Mouse (Mus musculus): ENCODE data around the gene Dcakd. TPM values are rescaled to one million over a fixed set of nuclear protein-coding genes. Genes with fewer than 3 reads are reported as not detected.

Dcakd gene
- total RNA-seq, 1 experiment from 2014 or later = 82.7 TPM

DNA sequence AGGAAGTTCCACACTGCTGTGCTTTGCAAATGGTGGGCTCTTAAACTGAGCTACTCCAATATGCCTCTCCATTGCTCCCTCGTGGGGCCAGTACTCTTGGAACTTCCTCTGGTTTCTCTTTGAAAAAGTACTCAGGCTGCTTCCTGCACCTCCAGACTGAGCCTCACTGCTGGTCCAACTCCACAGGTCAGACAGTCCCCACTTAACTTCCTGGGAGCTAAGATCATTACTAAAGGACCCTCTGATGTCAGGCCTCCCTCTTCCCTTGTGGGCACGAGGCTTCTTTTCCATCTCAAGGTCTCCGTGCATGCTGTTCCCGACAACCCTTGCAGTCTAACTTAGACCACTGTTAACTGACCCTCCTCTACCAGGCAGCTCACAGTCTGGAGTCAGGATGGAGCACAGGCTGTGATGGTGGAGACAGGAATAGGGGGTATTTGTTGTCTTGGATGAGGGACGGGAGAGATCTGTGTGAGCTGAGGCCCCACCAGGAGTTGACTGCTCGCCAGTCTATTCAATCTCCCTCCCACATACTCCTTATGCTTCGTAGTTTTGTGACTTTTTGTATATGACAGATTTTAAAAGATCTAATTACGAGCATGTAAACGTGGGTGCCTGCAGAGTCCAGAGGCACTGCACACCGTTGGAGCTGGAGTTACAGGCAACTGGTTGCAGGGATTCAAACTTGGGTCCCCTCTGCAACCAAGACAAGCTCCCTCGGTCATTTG is 22.7 kb downstream of the Dcakd start:
- DNase-seq = no peak

DNA sequence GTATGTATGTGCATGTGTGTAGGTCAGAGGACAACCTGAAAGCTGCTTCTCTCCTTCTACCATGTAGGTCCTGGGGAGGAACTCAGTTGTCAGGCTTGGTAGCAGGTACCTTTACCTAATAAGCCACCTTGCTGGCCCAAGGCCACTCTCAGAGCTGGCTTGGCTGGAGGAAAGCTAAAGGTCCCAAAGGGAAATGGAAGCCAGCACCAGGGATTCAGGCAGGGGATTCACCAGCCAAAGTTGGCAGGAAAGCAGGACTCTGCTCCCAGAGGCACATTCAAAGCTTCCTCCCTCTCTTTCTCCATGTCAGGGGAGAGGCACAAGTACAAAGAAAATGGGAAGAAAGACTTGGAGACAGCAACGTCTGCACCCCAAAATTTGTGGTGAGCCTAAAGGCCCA is 23.3 kb downstream of the Dcakd start:
- no peak for DNase-seq

DNA sequence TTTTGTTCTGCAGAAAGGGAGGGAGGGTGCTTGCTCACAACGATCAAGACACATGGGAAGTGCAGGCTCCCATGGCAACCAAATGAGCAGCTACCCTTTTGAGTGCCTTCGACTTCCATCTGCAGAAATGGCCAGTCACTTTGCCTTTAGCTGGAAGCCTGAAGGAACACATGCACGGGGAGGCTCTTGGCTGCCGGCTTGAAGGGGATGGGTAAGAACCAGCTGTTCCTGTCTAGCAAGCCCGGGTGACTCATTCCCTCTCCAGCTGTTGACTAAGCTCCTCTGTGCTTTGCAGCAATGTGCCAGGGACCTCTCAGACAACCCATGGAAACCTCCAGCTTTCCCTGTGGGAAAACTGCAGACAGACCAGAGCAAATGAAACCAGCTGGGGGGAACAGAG is 24.9 kb downstream of the Dcakd start:
- DNase-seq = peak; percentile 57

DNA sequence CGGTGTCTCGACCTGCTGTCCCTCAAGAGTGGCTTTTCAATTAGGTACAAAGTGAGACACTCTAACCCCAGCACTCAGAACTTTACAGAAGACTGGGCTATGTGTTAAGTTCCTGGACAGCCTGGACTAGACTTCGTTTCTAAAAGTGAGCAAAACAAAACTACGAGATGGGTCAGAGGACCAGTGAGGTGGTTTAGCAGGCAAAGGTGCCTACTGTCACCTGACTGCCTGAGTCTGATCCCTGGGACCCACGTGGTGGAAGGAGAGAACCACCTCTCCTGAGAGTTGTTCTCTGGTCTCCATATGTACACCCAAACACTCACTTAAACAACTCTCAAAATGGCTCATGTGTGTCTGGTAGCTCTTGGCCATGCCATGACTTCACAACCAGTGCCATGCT is 27.1 kb downstream of the Dcakd start:
- no peak for DNase-seq

DNA sequence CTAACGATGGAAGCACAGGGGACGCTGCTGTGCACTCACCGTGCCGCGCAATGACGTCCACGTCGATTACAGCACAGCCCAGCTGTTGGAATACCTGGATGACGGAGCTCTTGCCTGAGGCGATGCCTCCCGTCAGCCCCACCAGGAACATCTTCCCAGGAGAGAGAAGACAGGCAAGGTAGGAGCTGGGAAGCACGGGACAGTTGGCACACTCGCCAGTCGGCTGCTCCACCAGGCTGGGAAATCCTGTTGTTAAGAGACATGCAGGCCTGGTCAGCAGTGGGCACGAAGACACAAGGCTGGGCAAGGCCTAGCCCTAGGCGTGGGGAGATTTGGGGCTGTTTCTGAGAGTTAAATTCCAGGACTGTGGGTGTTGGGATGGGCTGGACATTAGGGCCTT is 28.0 kb downstream of the Dcakd start:
- no peak for DNase-seq

DNA sequence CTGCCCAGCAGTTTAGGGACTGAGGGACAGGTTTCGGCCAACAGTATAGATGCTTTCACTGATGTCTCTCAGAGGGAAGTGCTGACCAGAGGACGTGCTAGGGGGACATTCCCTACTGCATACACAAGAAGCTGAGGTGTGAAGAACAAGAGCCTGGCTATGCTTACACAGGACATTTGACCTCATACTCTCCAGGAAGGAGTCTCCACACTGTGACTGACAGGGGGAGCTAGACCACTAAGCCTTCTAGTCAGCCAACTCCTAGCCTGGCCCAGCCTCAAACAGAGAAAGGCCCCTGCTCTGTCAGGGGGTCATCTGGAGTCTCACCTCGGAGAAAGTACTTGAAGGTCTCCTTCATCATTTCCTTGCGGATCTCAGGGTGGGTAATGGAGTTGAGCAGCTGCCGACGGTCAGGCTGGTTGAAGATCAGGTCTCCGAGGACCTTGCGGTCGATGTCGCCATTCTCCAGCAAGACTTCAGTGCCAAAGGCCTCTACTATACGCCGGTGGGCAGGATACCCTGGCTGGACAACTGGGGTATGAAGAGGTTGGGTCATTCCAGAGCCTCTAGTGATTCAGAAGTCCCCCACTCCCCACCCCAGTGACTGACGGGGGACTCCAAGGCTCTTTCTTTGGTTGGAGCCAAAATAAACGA is 28.7 kb downstream of the Dcakd start:
- no peak for DNase-seq

DNA sequence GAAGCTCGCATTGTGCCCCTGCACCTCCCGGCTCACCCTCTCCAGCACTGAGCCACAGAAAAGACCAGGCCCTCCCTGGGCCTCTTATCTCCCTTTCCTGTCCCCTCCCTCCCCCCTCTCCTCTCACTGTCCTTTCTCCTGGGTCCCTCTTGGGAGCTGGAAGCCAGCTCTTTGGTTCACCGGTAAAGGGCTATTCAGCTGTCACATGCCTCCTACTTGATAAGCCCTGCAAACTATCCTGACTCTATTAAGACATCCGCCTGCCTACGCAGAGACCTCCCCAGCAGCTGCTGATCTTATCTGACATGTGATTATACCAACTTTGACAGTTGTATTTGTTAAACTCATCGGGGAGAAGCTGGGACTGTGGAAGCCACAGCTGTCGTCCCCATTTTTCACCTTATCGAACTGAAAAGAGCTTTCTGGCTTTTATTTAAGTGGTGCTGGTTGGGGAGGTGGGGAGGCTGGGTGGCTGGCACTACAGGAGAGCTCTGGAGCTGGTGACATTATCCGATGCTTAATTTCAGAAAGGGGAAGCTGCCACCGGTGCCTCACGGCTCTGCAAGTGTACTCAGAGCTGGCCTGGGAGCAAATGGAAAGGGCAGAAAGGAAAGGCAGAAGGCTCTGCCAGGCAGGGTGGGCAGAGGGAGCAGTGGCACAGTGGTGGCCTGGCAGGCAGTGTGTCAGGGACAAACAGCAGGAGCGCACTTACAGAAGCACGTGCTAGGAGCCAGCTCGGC is 29.4 kb downstream of the Dcakd start:
- DNase-seq = no peak

DNA sequence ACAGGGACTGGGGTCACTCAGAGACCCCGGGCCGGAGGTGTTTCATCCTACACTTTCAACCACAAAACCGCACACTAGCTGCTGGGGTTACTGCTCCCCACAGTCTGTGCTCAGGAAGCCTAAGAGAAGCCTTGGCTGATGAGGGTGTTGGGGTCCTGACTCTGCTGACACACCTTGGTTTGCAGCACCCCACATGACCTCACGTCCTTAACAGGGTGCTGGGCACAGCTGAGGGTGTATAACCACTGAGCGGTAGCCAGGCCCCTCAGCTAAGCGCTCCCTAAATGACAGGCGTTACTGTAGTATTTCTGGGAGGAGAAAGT is 29.9 kb downstream of the Dcakd start:
- no peak for DNase-seq

DNA sequence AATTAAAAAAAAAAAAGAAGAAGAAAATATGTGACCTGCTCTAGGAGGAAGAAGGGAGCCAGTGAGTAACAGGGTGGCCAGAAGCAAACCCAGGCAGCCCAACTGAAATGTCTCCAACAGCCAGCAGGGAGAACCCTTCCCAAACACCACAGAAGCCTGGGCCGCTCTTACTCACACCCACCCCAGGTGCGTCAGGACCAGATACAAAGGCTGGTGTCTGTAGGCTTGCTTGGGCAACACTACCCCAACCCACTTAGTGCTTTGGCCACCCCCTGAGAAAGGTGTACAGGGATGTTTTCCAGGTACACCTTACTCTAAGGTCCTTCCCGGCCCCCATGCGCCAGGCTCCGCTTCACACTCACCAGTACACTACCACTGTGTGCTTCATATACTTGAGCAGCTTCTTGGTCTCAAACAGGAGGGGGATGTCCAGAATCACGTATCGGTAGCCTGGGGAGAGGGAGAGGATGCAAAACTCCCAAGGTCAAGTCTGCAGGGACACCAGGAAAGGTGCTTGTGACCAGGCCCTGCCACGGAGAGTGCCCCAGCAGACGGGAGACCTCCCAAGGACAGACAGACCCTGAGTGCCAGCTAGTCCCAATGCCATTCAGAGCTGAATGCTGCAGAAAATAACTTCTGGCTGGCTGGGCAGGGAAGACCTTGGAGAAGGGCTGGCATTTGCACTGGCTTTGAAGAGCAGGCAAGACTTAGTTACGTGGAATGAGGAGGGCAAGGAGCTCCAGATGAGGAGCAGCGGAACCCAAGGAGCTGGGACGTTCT is 31.0 kb downstream of the Dcakd start:
- DNase-seq = peak; percentile 44

DNA sequence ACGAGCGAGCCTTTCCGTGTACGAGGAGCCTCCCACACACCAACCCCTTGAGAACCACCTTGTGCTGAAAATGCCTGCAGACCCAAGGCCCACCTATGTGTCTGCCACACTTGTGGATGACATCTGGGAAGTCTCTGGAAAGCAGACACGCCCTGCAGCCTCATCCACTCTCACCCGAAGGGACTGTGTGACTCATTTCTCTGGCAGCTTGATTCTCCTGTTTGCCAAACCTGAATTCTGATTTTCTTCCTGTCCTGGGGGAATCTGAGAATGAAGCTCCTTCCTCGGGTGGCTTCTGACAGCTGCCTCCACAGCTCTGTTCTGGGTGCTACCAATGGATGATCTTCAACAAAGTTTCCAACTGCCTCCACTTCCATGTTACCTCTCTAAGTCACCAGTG is 31.7 kb downstream of the Dcakd start:
- DNase-seq = no peak

DNA sequence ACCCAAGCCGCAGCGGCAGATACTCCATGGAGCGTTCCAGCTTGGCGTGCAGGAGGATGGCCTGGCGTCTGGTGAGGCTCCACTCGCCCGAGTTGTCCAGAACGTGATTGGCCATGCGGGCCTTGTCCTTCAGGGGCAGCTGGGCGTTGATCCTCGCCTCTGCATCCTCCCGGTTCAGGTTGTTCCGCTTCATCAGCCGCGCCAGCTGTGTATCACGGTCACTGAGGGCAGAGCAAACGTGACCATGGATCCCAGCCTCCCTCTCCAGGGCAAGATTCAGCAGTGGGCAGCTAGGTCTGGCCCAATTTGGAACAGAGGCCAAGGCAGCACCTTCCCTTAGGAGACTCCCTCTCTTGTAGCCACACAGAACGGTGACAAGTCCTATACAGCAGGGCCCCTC is 33.2 kb downstream of the Dcakd start:
- no peak for DNase-seq

DNA sequence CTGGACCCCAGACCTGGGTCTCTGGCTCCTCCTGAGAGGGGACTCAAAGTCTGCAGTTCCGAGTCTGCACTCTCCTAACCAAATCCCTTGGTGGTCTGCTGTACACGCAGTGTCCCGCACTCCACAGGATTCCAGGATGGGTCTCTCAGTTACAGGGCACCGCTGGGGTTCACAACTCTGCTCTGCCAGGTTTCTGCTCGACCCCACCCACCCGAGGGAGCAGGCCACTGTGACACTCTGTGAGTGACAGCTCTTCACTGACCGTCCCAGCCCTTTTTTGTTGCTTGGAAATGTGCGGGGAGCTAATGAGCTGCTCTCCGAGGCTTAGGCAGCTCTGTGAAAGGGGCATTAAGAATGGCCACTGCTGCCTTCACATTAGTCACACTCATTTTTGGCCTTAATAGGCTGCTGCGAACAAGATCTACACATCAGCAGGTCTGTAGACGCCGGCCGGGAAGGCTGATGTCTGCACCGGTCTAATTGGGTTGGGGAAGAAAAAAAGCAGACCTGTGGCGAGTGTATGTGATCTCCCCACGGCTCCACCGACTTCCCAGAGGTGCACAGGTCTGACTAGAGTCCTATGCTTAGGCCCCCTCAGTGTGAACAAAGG is 34.6 kb downstream of the Dcakd start:
- no peak for DNase-seq

DNA sequence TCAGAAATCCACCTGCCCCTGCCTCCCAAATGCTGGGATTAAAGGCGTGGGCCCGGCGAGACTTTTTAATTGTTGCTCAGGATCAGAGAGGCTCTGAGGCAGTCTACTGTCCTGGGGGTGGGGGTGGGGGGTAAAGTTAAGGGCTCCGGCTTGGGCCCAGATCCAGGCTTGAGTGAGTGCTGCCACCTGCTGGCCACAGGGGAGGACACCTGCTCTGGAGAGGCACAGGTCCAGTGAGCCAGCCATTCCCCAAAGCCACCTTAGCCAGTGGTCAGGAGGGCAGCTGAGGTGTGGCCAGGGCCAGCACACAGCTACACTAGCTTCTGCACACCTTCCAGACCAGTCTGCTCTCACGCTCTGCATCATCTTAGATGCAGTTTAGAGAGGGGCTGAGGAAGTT is 35.2 kb downstream of the Dcakd start:
- DNase-seq = peak; percentile 84

DNA sequence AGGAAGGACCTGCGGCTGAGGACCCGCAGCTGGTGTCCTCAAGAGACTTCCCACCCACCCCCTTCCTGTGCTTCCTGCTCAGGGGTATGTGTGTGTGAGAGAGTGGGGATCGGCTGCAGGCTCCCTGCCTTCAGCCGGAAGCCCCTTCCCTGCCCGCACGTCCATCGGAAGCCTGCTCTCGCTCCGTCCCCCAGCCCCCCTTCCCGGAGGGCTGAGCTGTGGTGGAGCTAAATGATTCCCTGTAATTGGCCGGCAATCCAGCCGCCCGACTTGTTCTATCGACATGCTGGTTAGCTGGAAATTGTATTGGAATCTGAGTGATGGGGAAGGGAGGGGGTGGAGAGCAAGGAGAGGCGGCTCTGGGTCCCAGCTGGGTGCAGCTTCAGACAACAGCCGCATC is 36.5 kb downstream of the Dcakd start:
- DNase-seq = no peak

DNA sequence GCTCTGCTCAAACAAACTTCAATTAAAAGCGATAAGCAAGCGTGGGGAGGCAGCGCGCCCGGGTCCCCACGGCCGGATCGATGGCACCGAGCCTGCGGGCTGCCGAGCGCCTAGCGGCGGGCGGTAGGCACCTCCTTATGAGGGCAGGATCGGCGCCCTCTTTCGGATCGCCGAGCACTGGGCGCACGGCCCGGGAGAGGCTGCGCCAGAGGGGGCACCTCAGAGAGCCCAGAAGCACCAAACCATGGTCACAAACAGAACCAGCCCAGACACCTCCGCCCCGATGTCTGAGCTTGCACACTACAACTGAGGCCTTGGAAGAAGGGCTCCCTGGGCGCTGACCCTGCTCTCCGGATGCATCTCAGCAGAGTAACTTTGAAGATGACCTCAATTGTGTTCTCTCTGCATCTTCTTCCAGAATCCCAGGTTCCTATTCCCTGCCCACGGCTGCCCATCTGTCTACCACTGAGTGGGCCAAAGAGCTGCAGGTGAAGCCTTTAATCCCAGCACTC is 37.9 kb downstream of the Dcakd start:
- peak; percentile 74 for DNase-seq

DNA sequence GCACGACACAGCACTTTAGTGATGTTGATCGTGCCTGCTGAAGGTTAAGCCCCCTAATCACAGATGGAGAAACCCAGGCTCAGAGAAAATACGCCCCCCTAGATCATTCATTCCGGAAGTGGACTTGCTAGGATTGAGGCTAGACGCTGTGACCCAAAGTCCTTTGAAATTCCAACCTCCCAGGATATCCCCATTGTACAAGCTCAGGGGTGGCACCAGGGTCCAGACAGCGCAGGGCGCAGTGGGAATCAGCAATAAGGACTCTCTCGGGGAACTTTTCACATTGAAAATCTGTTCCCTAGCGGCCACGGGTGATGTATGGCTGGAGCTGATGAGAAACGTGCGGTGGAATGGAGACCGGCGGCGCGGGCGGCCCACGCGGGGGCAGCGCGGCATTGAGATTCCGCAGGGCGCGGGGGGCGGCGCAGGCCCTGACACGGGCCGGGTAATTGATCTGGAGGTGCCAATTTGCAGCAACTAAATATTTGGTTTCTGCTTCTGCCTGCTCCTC is 38.4 kb downstream of the Dcakd start:
- no peak for DNase-seq

DNA sequence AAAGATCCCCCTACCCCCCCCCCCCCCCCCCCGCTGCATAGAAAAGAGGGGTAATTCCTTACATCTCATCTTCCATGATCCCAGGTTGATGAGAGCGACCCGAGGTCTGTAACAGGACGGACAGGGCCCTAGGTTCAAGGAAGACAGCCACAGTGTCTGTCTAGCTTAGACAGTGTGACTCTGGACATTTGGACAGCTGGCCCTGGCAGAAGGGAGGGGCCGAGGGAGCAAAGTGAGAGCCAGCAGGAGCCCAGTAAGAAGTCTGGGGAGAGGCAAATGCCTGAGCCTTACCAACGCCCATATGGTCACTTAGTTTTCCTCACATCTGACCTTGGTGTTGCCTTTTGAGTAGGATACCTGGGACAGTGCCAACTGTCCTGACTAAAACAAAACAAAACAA is 43.0 kb downstream of the Dcakd start:
- DNase-seq = no peak

DNA sequence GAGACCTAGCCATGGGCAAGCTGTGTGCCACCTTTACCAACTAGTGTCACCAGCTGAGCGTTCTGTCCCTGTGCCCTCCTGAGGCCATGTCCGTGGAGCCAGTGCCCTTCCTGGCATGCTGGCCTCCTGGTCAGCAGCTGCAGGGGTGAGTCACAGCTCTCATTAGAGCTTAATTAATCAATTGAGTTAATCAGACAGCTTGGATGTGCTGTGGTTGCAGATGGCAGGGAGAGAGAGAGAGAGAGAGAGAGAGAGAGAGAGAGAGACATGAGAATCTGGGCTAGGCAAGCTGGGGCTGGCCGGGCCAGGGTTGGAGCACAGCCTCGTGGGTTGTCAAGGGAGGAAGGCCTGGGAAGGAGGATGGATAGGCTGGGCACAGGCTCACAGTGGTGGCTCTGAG is 43.5 kb downstream of the Dcakd start:
- no peak for DNase-seq

DNA sequence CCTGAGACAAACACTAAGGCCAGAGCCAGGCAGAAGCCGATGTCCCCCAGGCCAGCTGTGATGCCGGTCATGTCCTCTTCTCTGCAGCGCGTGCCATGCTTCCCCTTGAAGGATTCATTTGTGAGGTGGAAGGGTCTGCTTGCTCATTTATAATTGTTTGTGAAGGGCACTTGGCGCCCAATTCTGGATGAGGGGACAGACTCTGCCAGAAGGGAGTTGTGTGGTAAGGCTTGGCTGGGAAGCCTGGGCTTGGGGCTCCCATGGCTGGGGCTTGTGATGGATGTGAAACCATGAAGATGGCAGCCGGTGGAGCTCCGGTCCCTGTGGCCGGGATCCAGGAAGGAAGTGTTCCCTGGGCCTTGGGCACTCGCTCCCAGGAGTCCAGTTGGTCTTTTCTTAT is 44.0 kb downstream of the Dcakd start:
- no peak for DNase-seq

DNA sequence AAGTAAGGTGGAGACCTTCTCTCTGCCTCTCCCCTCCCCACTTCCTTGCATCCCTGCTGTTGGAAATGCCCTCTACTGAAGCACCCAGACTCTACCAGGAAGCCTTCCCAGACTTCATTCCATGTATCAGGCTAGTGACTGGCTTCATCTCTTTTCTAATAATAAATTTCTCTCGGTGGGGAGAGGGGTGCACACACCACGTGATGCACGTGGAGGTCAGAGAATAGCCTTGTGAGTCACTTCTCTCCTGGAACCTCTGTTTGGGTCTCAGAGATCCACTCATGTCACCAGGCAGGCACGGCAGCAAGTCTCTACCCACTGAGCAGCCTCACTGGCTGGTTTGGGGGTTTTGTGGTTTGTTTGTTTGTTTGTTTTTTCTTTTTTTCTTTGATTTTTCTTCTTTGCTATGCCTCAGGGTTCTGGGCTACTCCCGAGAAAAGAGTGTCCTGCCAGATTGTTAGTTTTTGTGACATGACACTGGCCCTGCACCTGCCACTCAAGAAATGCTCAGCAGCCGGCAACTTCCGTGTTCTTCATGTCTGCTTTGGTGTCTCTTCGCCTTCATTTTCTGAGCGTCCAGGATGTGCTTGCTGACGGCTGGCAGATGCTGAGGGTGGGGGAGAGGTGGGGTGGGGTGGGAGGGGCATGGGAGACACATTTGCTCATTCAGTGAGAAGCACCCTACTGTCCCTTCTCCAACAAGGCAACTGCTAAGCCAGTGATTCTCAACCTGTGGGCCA is 46.8 kb downstream of the Dcakd start:
- DNase-seq = no peak

DNA sequence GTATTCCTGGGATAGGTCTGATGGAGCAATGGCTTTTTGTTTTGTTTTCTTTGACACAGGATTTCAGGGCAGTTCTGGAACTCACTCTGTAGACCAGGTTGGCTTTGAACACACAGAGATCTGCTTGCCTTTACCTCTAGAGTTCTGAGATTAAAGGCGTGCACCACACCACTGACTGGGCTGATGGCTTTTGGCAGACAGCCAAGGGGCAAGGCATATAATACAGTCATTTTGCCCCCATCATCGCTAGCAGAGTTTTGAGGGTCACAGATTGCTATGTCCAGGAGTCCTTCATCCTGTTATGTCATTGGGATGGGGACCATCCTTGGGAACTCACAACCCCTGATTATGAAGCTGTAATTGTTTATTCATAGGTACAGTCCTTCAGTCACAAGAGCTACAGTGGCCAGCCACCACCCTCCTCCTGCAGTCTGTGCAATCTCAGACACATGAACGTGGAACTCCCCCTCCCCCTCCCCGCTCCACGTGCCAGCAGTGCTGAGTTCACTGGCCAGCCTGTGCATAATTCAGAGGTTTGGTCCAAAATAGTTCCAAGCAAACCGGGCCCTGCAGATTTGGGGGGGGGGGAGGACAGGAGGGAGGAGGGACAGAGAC is 50.0 kb downstream of the Dcakd start:
- no peak for DNase-seq
